Mouse (Mus musculus) kidney, postnatal 0 days (tissue): ENCODE results near the gene Dnase1l2. TPM values are rescaled to one million over a fixed set of nuclear protein-coding genes. Genes with fewer than 3 reads are reported as not detected.

Source experiments
- ATAC-seq: fragments of 200-750 bp; cut with Nextera tagmentation; replicated peaks from 2 replicates; pipeline ENCODE4 v1.8.0; 2017; ENCODE audit warnings: low read depth, moderate number of reproducible peaks, moderate TSS enrichment, moderate library complexity; ENCODE audit not compliant: low FRiP score
- DNase-seq: peaks from one replicate; pipeline ENCODE4 v3.0.0-alpha.2; 2016; ENCODE audit warnings: low spot score
- H3K27ac ChIP-seq: fragments of 300-500 bp; sonication (generic); 2 replicates; pipeline ENCODE4 v1.5.1; 2014; ENCODE audit warnings: mild to moderate bottlenecking
- H3K27me3 ChIP-seq: fragments of 300-500 bp; sonication (generic); 2 replicates; pipeline ENCODE4 v1.6.1; 2014; ENCODE audit warnings: low read length, mixed read lengths; ENCODE audit not compliant: insufficient read depth
- H3K36me3 ChIP-seq: fragments of 300-500 bp; sonication (generic); 2 replicates; pipeline ENCODE4 v1.6.1; 2014; ENCODE audit warnings: low read length, mixed read lengths; ENCODE audit not compliant: insufficient read depth
- H3K4me1 ChIP-seq: fragments of 300-500 bp; sonication (generic); replicated peaks from 2 replicates; pipeline ENCODE4 v1.6.1; 2014; ENCODE audit warnings: antibody characterized with exemption, low read length, mixed read lengths; ENCODE audit not compliant: insufficient read depth
- H3K4me2 ChIP-seq: fragments of 300-500 bp; sonication (generic); 2 replicates; pipeline ENCODE4 v1.6.1; 2014; ENCODE audit warnings: mild to moderate bottlenecking, low read length, moderate library complexity, mixed read lengths
- H3K4me3 ChIP-seq: fragments of 300-500 bp; sonication (generic); replicated peaks from 2 replicates; pipeline ENCODE4 v1.5.1; 2014; ENCODE audit warnings: low read depth, low read length
- H3K9ac ChIP-seq: fragments of 300-500 bp; sonication (generic); 2 replicates; pipeline ENCODE4 v1.6.1; 2014; ENCODE audit warnings: low read depth, low read length
- H3K9me3 ChIP-seq: fragments of 300-500 bp; sonication (generic); replicated peaks from 2 replicates; pipeline ENCODE4 v1.6.1; 2016; ENCODE audit warnings: low read length, inconsistent platforms, mixed read lengths
- CTCF ChIP-seq: IDR thresholded peaks from 2 replicates; pipeline ENCODE4 v1.5.1; 2016; ENCODE audit warnings: antibody characterized with exemption, low read depth, mild to moderate bottlenecking, moderate library complexity
- WGBS: fragments of 180-500 bp; shearing (Covaris S2); extraction: QIAGEN DNeasy Blood & Tissue Kit; methylation state at CpG from one replicate; pipeline ENCODE4 v1.1.7; 2014; 5-methylcytosine and 5-hydroxymethylcytosine counted together
- polyA plus RNA-seq: library from polyadenylated mRNA; unstranded; fragments of >200 nt; fragmentation: Nextera tagmentation; extraction: Ambion mirVana; gene quantifications from 2 replicates; pipeline ENCODE4 v1.2.1, GENCODE M21; 2015

Dnase1l2 gene
- polyA plus RNA-seq, 1 experiment from 2014 or later, result 3.8 TPM

- Histone ChIP-seq H3K9ac (peak overlapping the region; percentile 69; the same call in 1 of the 2 replicates), H3K4me2 (peak overlapping the region; percentile 73), H3K27me3 (no peaks in the 10 kb centered on the region), H3K36me3 (peaks cover 29% of the 10 kb centered on the region), H3K27ac (no peak overlapping the region), H3K4me3 (peak overlapping the region; percentile 63), H3K4me1 (peaks cover 9% of the 10 kb centered on the region), H3K9me3 (no peaks in the 10 kb centered on the region)
- no peak for ATAC-seq
- DNase-seq, result no peak
- 44% methylated on average over 11 of the region's 11 CpGs for WGBS
- no peak for TF ChIP-seq CTCF
Observed at GRCm38 (mm10) chr17:24477985-24478600, 35.2 kb upstream of the Dnase1l2 start.

- Histone ChIP-seq H3K4me1 (peaks cover 17% of the 10 kb centered on the region), H3K4me2 (no peak overlapping the region), H3K4me3 (no peak overlapping the region), H3K9ac (peak overlapping the region; percentile 69; the same call in 1 of the 2 replicates), H3K9me3 (no peaks in the 10 kb centered on the region), H3K27me3 (no peaks in the 10 kb centered on the region), H3K27ac (no peak overlapping the region), H3K36me3 (peaks cover 29% of the 10 kb centered on the region)
- TF ChIP-seq CTCF, result no peak
- no peak for ATAC-seq
- 90% methylated on average over 20 of the region's 20 CpGs for WGBS
- DNase-seq, result no peak
Observed at GRCm38 (mm10) chr17:24477053-24477984, 34.4 kb upstream of the Dnase1l2 start.

DNA sequence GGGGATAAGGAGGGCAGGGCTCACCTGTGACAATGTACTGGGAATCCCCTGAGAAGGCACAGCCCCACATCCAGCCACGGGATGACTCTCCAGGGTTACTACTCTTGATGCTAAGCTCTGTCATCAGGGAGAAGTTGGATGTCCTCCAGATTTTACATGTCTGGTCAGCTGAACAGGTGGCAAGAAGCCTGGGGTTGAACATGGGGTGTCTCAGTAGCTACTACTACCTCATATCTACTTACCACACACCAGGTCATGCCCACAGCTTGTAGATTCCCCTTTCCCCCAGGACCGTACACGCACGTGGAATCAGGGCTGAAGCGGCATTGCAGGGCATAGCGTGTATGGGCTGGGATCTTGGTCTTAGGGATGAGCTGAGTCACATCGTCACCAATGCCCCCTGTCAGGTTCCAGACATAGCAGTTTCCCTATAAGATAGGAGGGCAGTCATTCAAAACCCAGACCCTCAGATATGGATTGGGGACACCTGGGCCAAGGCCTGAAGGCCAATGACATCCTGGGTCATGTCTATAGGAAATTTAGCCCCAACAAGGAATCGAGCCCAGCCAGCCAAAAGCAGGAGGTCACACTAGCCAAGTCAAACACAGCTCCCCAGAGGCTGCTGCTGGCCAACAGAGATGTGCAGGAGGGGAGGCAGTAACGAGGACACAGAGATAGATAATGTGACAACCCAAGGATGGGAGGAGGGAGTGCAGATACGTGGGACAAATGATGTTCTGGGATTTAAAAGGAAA lies 33.3 kb upstream of the Dnase1l2 start:
- no peak overlapping the region for H3K9ac ChIP-seq
- H3K27ac ChIP-seq, result no peak overlapping the region
- ATAC-seq, result no peak
- H3K27me3 ChIP-seq, result no peaks in the 10 kb centered on the region
- H3K4me2 ChIP-seq, result no peak overlapping the region
- TF ChIP-seq CTCF, result no peak
- no peak for DNase-seq
- peaks cover 29% of the 10 kb centered on the region for H3K36me3 ChIP-seq
- H3K4me3 ChIP-seq, result no peak overlapping the region
- H3K9me3 ChIP-seq, result no peaks in the 10 kb centered on the region
- peaks cover 27% of the 10 kb centered on the region for H3K4me1 ChIP-seq
- WGBS, result 90% methylated on average over 10 of the region's 10 CpGs

DNA sequence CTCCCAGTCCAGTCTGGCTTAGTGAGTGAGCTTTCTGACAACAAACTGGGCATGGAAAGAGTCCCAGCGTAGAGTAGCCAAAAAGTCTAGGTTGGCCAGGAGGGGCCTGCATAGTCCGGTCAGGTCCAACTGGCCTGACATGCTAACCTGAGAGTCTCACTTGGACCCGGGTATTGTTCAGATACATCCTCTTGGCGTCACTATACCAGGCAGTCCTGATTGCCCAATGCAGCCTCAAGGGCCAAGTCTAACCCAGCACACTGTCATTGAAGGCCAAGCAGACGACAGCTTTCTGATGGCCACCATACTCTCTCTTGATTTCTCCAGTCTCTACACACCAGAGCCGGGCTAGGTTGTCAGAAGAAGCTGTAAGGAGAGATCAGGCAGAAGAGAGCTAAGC lies 32.7 kb upstream of the Dnase1l2 start:
- Histone ChIP-seq H3K4me3 (no peak overlapping the region), H3K27me3 (no peaks in the 10 kb centered on the region), H3K4me2 (no peak overlapping the region), H3K36me3 (peaks cover 29% of the 10 kb centered on the region), H3K27ac (no peak overlapping the region), H3K9ac (no peak overlapping the region), H3K4me1 (peaks cover 31% of the 10 kb centered on the region), H3K9me3 (no peaks in the 10 kb centered on the region)
- WGBS, result 94% methylated on average over 6 of the region's 6 CpGs
- no peak for TF ChIP-seq CTCF
- ATAC-seq (no peak), DNase-seq (no peak)

- TF ChIP-seq CTCF, result no peak
- Histone ChIP-seq H3K9me3 (no peaks in the 10 kb centered on the region), H3K9ac (no peak overlapping the region), H3K27me3 (no peaks in the 10 kb centered on the region), H3K4me3 (no peak overlapping the region), H3K27ac (no peak overlapping the region), H3K36me3 (peaks cover 29% of the 10 kb centered on the region), H3K4me1 (peaks cover 31% of the 10 kb centered on the region), H3K4me2 (no peak overlapping the region)
- WGBS, result 77% methylated on average over 5 of the region's 5 CpGs
- ATAC-seq (no peak), DNase-seq (no peak)
Observed at GRCm38 (mm10) chr17:24474557-24474956, 31.7 kb upstream of the Dnase1l2 start.
